Mouse (Mus musculus) liver, postnatal 0 days (tissue): ENCODE measurements around the gene Mrpl38.

Experiments used
- CTCF ChIP-seq: sonication (generic); IDR thresholded peaks from 2 replicates; pipeline ENCODE4 v1.5.1; 2016; ENCODE audit warnings: antibody characterized with exemption, low read depth
- EP300 ChIP-seq: IDR thresholded peaks from 2 replicates; pipeline ENCODE4 v1.6.1; 2016; ENCODE audit warnings: antibody characterized with exemption, low read depth, mild to moderate bottlenecking

DNA sequence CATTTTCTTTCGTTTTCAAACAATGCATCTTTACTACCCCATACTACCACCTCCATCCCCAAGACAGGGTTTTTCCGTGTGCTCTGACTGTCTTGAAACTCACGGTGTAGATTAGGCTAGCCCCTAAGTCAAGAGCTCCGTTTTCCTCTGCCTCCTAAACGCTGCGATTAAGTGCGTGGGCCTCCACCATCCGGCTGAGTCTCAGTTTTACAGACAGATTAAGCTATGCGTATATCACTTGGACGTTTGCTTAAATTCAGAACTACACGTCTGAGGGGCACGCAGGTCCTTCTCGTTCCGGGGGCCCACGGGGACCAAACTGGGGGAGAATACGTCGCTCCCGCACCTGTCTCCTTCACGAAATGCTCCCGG lies 586 bp downstream of the Mrpl38 start:
- TF ChIP-seq CTCF (no peak), EP300 (no peak)
